Mouse (Mus musculus) hindbrain, embryonic 11.5 days (tissue): ENCODE measurements at regions not wholly inside any gene's neighbourhood (a gene's known extent, or its start where the extent isn't known, plus 50 kb on each side); places are given as distances from the start of the nearest gene placed in this dataset.

Experiments used
- ATAC-seq: fragments of 200-750 bp; cut with Nextera tagmentation; 2 replicates; pipeline ENCODE4 v1.8.0; 2017; ENCODE audit warnings: mild to moderate bottlenecking, moderate TSS enrichment, moderate library complexity; ENCODE audit not compliant: low FRiP score
- DNase-seq: peaks from one replicate; pipeline ENCODE4 v3.0.0-alpha.2; 2015; ENCODE audit warnings: low spot score
- H3K27ac ChIP-seq: fragments of 300-500 bp; sonication (generic); 2 replicates; pipeline ENCODE4 v1.5.1; 2014; ENCODE audit warnings: mild to moderate bottlenecking, low read depth, low read length
- H3K27me3 ChIP-seq: fragments of 300-500 bp; sonication (generic); 2 replicates; pipeline ENCODE4 v1.6.1; 2014; ENCODE audit warnings: mild to moderate bottlenecking, low read length, moderate library complexity, mixed read lengths; ENCODE audit not compliant: control insufficient read depth, insufficient read depth
- H3K36me3 ChIP-seq: fragments of 300-500 bp; sonication (generic); 2 replicates; pipeline ENCODE4 v1.6.1; 2014; ENCODE audit warnings: mild to moderate bottlenecking, low read length, moderate library complexity, mixed read lengths; ENCODE audit not compliant: control insufficient read depth, insufficient read depth
- H3K4me1 ChIP-seq: fragments of 300-500 bp; sonication (generic); replicated peaks from 2 replicates; pipeline ENCODE4 v1.6.1; 2014; ENCODE audit warnings: low read length, mixed read lengths; ENCODE audit not compliant: control insufficient read depth, insufficient read depth
- H3K4me2 ChIP-seq: fragments of 300-500 bp; sonication (generic); replicated peaks from 2 replicates; pipeline ENCODE4 v1.6.1; 2014; ENCODE audit warnings: mild to moderate bottlenecking, low read depth, low read length
- H3K4me3 ChIP-seq: fragments of 300-500 bp; sonication (generic); 2 replicates; pipeline ENCODE4 v1.5.1; 2014; ENCODE audit warnings: low read depth, low read length
- H3K9ac ChIP-seq: fragments of 300-500 bp; sonication (generic); 2 replicates; pipeline ENCODE4 v1.6.1; 2014; ENCODE audit warnings: low read depth, low read length
- H3K9me3 ChIP-seq: fragments of 300-500 bp; sonication (generic); 2 replicates; pipeline ENCODE4 v1.6.1; 2016; ENCODE audit warnings: low read length; ENCODE audit not compliant: control insufficient read depth
- WGBS: fragments of 180-500 bp; shearing (Covaris S2); extraction: QIAGEN DNeasy Blood & Tissue Kit; methylation state at CpG from one replicate; pipeline ENCODE4 v1.1.7; 2014; 5-methylcytosine and 5-hydroxymethylcytosine counted together

GRCm38 (mm10) chr8:87182888-87183287 lies 289.5 kb downstream of the Cbln1 start:
- WGBS = 71% methylated on average over 4 of the region's 4 CpGs

GRCm38 (mm10) chr8:87178561-87178960 lies 293.5 kb upstream of the N4bp1 start:
- DNase-seq = no peak
- H3K4me2 ChIP-seq = no peak overlapping the region
- H3K36me3 ChIP-seq = no peaks in the 10 kb centered on the region
- H3K9me3 ChIP-seq = no peaks in the 10 kb centered on the region
- no peaks in the 10 kb centered on the region for H3K4me1 ChIP-seq
- no peak for ATAC-seq
- H3K27me3 ChIP-seq = no peaks in the 10 kb centered on the region
- no peak overlapping the region for H3K9ac ChIP-seq
- H3K27ac ChIP-seq = no peak overlapping the region
- 84% methylated on average over 4 of the region's 4 CpGs for WGBS
- H3K4me3 ChIP-seq = no peak overlapping the region

More at GRCm38 (mm10) chr8:87182888-87183287, 289.5 kb downstream of the Cbln1 start:
- ATAC-seq (no peak), DNase-seq (no peak)
- H3K9me3 ChIP-seq = no peaks in the 10 kb centered on the region
- H3K4me1 ChIP-seq = no peaks in the 10 kb centered on the region
- no peak overlapping the region for H3K27ac ChIP-seq
- no peaks in the 10 kb centered on the region for H3K27me3 ChIP-seq
- H3K4me3 ChIP-seq = no peak overlapping the region
- no peak overlapping the region for H3K9ac ChIP-seq
- no peaks in the 10 kb centered on the region for H3K36me3 ChIP-seq
- no peak overlapping the region for H3K4me2 ChIP-seq

- Histone ChIP-seq H3K4me3 (no peak overlapping the region), H3K9me3 (no peaks in the 10 kb centered on the region), H3K4me2 (no peak overlapping the region), H3K27me3 (no peaks in the 10 kb centered on the region), H3K36me3 (no peaks in the 10 kb centered on the region), H3K9ac (no peak overlapping the region), H3K4me1 (no peaks in the 10 kb centered on the region), H3K27ac (no peak overlapping the region)
- ATAC-seq (no peak), DNase-seq (no peak)
- WGBS = 88% methylated on average over 6 of the region's 6 CpGs
Observed at GRCm38 (mm10) chr8:87177620-87178019, 292.6 kb upstream of the N4bp1 start.

GRCm38 (mm10) chr8:87175097-87175496 lies 290.0 kb upstream of the N4bp1 start:
- H3K27me3 ChIP-seq = no peaks in the 10 kb centered on the region
- no peak for ATAC-seq
- H3K9ac ChIP-seq = no peak overlapping the region
- H3K27ac ChIP-seq = no peak overlapping the region
- H3K4me1 ChIP-seq = no peaks in the 10 kb centered on the region
- H3K9me3 ChIP-seq = no peaks in the 10 kb centered on the region
- no peaks in the 10 kb centered on the region for H3K36me3 ChIP-seq
- no peak overlapping the region for H3K4me2 ChIP-seq
- DNase-seq = no peak
- no peak overlapping the region for H3K4me3 ChIP-seq

- DNase-seq (no peak), ATAC-seq (no peak)
- no peaks in the 10 kb centered on the region for H3K9me3 ChIP-seq
- H3K27ac ChIP-seq = no peak overlapping the region
- H3K27me3 ChIP-seq = no peaks in the 10 kb centered on the region
- no peak overlapping the region for H3K4me2 ChIP-seq
- no peak overlapping the region for H3K4me3 ChIP-seq
- no peaks in the 10 kb centered on the region for H3K4me1 ChIP-seq
- no peak overlapping the region for H3K9ac ChIP-seq
- H3K36me3 ChIP-seq = no peaks in the 10 kb centered on the region
Observed at GRCm38 (mm10) chr8:87173720-87174119, 288.7 kb upstream of the N4bp1 start.

GRCm38 (mm10) chr8:87166771-87167170 lies 281.7 kb upstream of the N4bp1 start:
- H3K4me1 ChIP-seq = no peaks in the 10 kb centered on the region

GRCm38 (mm10) chr8:87160416-87160815 lies 275.4 kb upstream of the N4bp1 start:
- no peaks in the 10 kb centered on the region for H3K27me3 ChIP-seq
- 64% methylated on average over 2 of the region's 2 CpGs for WGBS
- H3K4me3 ChIP-seq = no peak overlapping the region
- ATAC-seq (no peak), DNase-seq (peak; percentile 35)
- H3K9me3 ChIP-seq = no peaks in the 10 kb centered on the region
- H3K9ac ChIP-seq = no peak overlapping the region
- no peaks in the 10 kb centered on the region for H3K36me3 ChIP-seq
- H3K4me2 ChIP-seq = no peak overlapping the region
- no peak overlapping the region for H3K27ac ChIP-seq
- H3K4me1 ChIP-seq = 0 out of 2 replicates have a peak, but pooled peaks cover 2% of the 10 kb centered on the region

More at GRCm38 (mm10) chr8:87166771-87167170, 281.7 kb upstream of the N4bp1 start:
- no peak overlapping the region for H3K4me2 ChIP-seq
- H3K9ac ChIP-seq = no peak overlapping the region
- no peaks in the 10 kb centered on the region for H3K27me3 ChIP-seq
- ATAC-seq = no peak
- no peak for DNase-seq
- 73% methylated on average over 1 of the region's 1 CpGs for WGBS
- H3K36me3 ChIP-seq = no peaks in the 10 kb centered on the region
- no peaks in the 10 kb centered on the region for H3K9me3 ChIP-seq
- H3K4me3 ChIP-seq = no peak overlapping the region
- no peak overlapping the region for H3K27ac ChIP-seq

GRCm38 (mm10) chr8:87158322-87158721 lies 273.3 kb upstream of the N4bp1 start:
- 58% methylated on average over 8 of the region's 8 CpGs for WGBS
- Histone ChIP-seq H3K27me3 (no peaks in the 10 kb centered on the region), H3K4me2 (no peak overlapping the region), H3K9ac (no peak overlapping the region), H3K9me3 (no peaks in the 10 kb centered on the region), H3K36me3 (no peaks in the 10 kb centered on the region), H3K4me3 (no peak overlapping the region), H3K27ac (no peak overlapping the region), H3K4me1 (0 out of 2 replicates have a peak, but pooled peaks cover 2% of the 10 kb centered on the region)
- ATAC-seq = no peak
- DNase-seq = no peak

GRCm38 (mm10) chr8:87155819-87156425 lies 270.9 kb upstream of the N4bp1 start:
- 79% methylated on average over 10 of the region's 10 CpGs for WGBS
- Histone ChIP-seq H3K4me2 (no peak overlapping the region), H3K4me3 (no peak overlapping the region), H3K36me3 (no peaks in the 10 kb centered on the region), H3K27ac (no peak overlapping the region), H3K9me3 (no peaks in the 10 kb centered on the region), H3K4me1 (peaks cover 7% of the 10 kb centered on the region), H3K27me3 (no peaks in the 10 kb centered on the region), H3K9ac (no peak overlapping the region)
- DNase-seq (no peak), ATAC-seq (no peak)
